Mouse (Mus musculus) heart, postnatal 0 days (tissue): Measurements from ENCODE around the gene Edem2. TPM values are rescaled to one million over a fixed set of nuclear protein-coding genes. Genes with fewer than 3 reads are reported as not detected.

Source experiments
- ATAC-seq: fragments of 200-750 bp; cut with Nextera tagmentation; 2 replicates; pipeline ENCODE4 v1.8.0; 2017; ENCODE audit warnings: low read depth, moderate number of reproducible peaks, moderate library complexity; ENCODE audit not compliant: insufficient read depth
- DNase-seq: peaks from one replicate; pipeline ENCODE4 v3.0.0-alpha.2; 2016; ENCODE audit warnings: low spot score
- H3K27ac ChIP-seq: fragments of 300-500 bp; sonication (generic); 2 replicates; pipeline ENCODE4 v1.5.1; 2014; ENCODE audit warnings: low read depth, mild to moderate bottlenecking
- H3K27me3 ChIP-seq: fragments of 300-500 bp; sonication (generic); 2 replicates; pipeline ENCODE4 v1.6.1; 2014; ENCODE audit warnings: low read length, mixed read lengths; ENCODE audit not compliant: control insufficient read depth, insufficient read depth
- H3K36me3 ChIP-seq: fragments of 300-500 bp; sonication (generic); replicated peaks from 2 replicates; pipeline ENCODE4 v1.6.1; 2014; ENCODE audit warnings: low read length, mixed read lengths; ENCODE audit not compliant: control insufficient read depth, insufficient read depth
- H3K4me1 ChIP-seq: fragments of 300-500 bp; sonication (generic); 2 replicates; pipeline ENCODE4 v1.6.1; 2014; ENCODE audit warnings: antibody characterized with exemption; ENCODE audit not compliant: control insufficient read depth, insufficient read depth
- H3K4me2 ChIP-seq: fragments of 300-500 bp; sonication (generic); 2 replicates; pipeline ENCODE4 v1.6.1; 2014; ENCODE audit warnings: low read depth, mild to moderate bottlenecking, low read length, moderate library complexity
- H3K4me3 ChIP-seq: fragments of 300-500 bp; sonication (generic); 2 replicates; pipeline ENCODE4 v1.5.1; 2014; ENCODE audit warnings: low read depth, low read length
- H3K9ac ChIP-seq: fragments of 300-500 bp; sonication (generic); replicated peaks from 2 replicates; pipeline ENCODE4 v1.6.1; 2014; ENCODE audit warnings: low read depth, low read length, mixed read lengths
- H3K9me3 ChIP-seq: fragments of 300-500 bp; sonication (generic); replicated peaks from 2 replicates; pipeline ENCODE4 v1.6.1; 2016; ENCODE audit warnings: low read length; ENCODE audit not compliant: control insufficient read depth
- CTCF ChIP-seq: IDR thresholded peaks from 2 replicates; pipeline ENCODE4 v1.5.1; 2016; ENCODE audit warnings: antibody characterized with exemption, control low read depth, low read depth
- EP300 ChIP-seq: IDR thresholded peaks from 2 replicates; pipeline ENCODE4 v1.6.1; 2016; ENCODE audit warnings: antibody characterized with exemption, low read depth
- WGBS: fragments of 180-500 bp; shearing (Covaris S2); extraction: QIAGEN DNeasy Blood & Tissue Kit; methylation state at CpG from one replicate; pipeline ENCODE4 v1.1.7; 2014; 5-methylcytosine and 5-hydroxymethylcytosine counted together
- polyA plus RNA-seq: library from polyadenylated mRNA; unstranded; fragments of >200 nt; fragmentation: Nextera tagmentation; extraction: Ambion mirVana; gene quantifications from 2 replicates; pipeline ENCODE4 v1.2.1, GENCODE M21; 2015
- total RNA-seq: library from RNA; depleted of rRNA; stranded (reverse); fragments of >200 nt; gene quantifications from 2 replicates; pipeline ENCODE4 v1.2.3, GENCODE M21; 2014; ENCODE audit warnings: low replicate concordance; rRNA removed

Edem2 gene
- total and polyA plus RNA-seq, 2 experiments from 2014 or later: 9.7 to 14.8 TPM

DNA sequence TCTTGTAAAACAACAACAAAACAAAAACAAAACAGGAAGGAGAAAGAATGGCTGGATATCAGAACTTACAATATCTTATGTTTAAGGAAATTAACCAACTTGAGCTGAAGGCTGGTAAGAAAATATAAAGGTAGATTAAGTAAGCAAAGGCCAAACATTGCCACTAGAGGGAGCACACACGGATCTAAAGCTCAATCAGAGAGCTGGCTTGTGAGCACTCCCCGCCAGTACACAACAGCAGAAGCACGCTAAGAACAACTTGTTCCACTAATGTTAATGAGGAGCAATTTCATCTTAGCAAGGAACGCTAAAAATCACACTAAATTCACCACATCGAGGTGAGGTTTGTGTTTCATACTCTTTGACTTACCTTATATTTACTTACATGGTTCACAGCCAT is 66.2 kb downstream of the Edem2 start:
- no peaks in the 10 kb centered on the region for H3K9me3 ChIP-seq
- H3K4me2 ChIP-seq: no peak overlapping the region
- no peaks in the 10 kb centered on the region for H3K27me3 ChIP-seq
- no peak overlapping the region for H3K9ac ChIP-seq
- no peak overlapping the region for H3K27ac ChIP-seq
- DNase-seq: peak; percentile 59
- ATAC-seq: no peak
- 18% methylated on average over 5 of the region's 5 CpGs for WGBS
- H3K4me1 ChIP-seq: no peaks in the 10 kb centered on the region
- peaks cover 77% of the 10 kb centered on the region for H3K36me3 ChIP-seq
- H3K4me3 ChIP-seq: no peak overlapping the region
- no peak for TF ChIP-seq EP300
- peak; percentile 58 for TF ChIP-seq CTCF

DNA sequence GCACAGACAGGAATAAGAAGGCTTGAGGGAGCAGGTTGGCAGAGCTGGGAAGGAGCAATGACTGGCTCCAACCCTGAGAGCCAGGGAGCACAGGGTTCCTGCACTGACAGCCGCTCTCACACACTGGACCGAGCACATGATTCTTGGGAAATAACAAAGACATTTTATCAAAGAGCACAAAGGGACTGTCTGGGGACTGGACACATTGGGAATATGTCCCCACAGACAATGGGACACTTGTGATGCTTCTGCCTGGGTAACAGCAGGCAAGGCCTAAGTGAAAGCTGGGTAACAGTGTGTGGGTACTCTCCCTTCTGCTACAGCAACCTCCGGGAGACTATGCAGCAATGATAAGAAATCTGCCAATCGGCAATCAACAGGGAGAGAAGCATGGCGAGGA is 66.9 kb downstream of the Edem2 start:
- Histone ChIP-seq H3K4me3 (no peak overlapping the region), H3K9me3 (no peaks in the 10 kb centered on the region), H3K27me3 (no peaks in the 10 kb centered on the region), H3K36me3 (peaks cover 77% of the 10 kb centered on the region), H3K9ac (no peak overlapping the region), H3K4me1 (no peaks in the 10 kb centered on the region), H3K4me2 (no peak overlapping the region), H3K27ac (no peak overlapping the region)
- ATAC-seq: no peak
- no peak for TF ChIP-seq CTCF
- no peak for TF ChIP-seq EP300
- 90% methylated on average over 5 of the region's 5 CpGs for WGBS
- DNase-seq: no peak

DNA sequence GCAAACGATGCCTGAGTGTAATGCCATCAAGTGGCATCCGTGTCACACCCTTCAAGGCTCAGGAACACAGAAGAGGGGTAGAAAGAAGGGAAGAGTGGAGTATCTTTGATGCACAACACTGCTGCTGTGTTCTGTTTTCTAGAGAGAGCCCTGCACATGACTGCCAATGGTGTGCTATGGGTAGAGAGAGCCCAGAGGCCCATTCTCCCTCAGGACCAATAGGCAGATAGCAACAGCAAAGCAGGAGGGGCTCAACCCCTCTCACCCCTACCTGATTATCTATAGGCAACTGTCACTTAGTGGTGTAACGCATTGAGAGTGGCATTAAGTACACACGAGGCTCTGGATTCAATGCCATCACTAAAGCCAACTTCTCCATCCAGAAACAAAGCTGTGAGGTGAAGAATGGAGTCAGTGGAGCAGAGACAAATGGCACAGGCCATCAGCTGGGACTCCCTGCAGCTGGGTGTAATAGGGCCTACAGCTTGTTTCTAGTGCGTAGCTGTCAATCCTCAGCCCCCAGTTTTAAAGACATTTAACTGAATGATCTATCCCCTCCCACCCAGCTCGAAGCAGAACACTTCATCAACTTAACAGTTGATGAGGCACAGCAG is 73.4 kb downstream of the Edem2 start:
- ATAC-seq (no peak), DNase-seq (no peak)
- Histone ChIP-seq H3K4me3 (no peak overlapping the region), H3K36me3 (peaks cover 77% of the 10 kb centered on the region), H3K9me3 (no peaks in the 10 kb centered on the region), H3K9ac (no peak overlapping the region), H3K27me3 (no peaks in the 10 kb centered on the region), H3K27ac (no peak overlapping the region), H3K4me2 (no peak overlapping the region), H3K4me1 (no peaks in the 10 kb centered on the region)
- 91% methylated on average over 6 of the region's 6 CpGs for WGBS
- TF ChIP-seq EP300 (no peak), CTCF (no peak)

DNA sequence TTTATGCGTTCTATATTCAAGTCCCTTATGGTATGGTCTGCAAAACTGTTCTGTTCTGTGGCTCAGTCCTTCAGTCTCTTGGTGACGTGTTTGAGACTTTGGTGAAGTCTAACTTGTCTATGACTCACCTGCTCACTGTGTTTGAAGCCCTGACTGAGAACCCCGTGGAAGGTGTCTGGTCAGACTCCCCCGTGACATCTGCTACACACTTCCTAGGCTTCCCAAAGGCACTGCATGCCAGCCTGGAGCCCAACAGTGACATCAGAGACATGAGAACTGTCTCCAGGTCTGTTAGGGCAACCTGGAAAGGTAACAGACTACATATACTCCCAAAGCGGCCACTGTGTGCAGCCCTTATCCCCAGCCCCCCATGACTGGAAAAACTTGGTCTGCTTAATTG is 76.7 kb downstream of the Edem2 start:
- WGBS: 88% methylated on average over 5 of the region's 5 CpGs
- H3K27me3 ChIP-seq: no peaks in the 10 kb centered on the region
- ATAC-seq: no peak
- H3K4me3 ChIP-seq: no peak overlapping the region
- H3K27ac ChIP-seq: no peak overlapping the region
- DNase-seq: no peak
- no peaks in the 10 kb centered on the region for H3K9me3 ChIP-seq
- H3K9ac ChIP-seq: no peak overlapping the region
- H3K36me3 ChIP-seq: peaks cover 91% of the 10 kb centered on the region
- H3K4me1 ChIP-seq: no peaks in the 10 kb centered on the region
- H3K4me2 ChIP-seq: no peak overlapping the region
- no peak for TF ChIP-seq EP300
- TF ChIP-seq CTCF: no peak

Other genes starting within 250 kb of the Edem2 start
- 40.5 and 47.9 TPM in 2 replicates for gene Acss2, start 211.5 kb downstream of the Edem2 start, total RNA-seq
- 20.1 and 22.2 TPM in 2 replicates for gene Acss2, start 211.5 kb downstream of the Edem2 start, polyA plus RNA-seq
- gene Ggt7, start 211.2 kb downstream of the Edem2 start, total RNA-seq: 2.9 and 4.7 TPM in 2 replicates
- gene Ggt7, start 211.2 kb downstream of the Edem2 start, polyA plus RNA-seq: 0.81 and 0.98 TPM in 2 replicates
- 32.5 and 52.3 TPM in 2 replicates for gene Gss, start 136.7 kb downstream of the Edem2 start, total RNA-seq
- 24.8 and 25.9 TPM in 2 replicates for gene Gss, start 136.7 kb downstream of the Edem2 start, polyA plus RNA-seq
- 17.2 and 48.4 TPM in 2 replicates for gene Myh7b, start 118.3 kb downstream of the Edem2 start, total RNA-seq
- gene Myh7b, start 118.3 kb downstream of the Edem2 start, polyA plus RNA-seq: 12.2 and 12.5 TPM in 2 replicates
- 83.8 and 84.8 TPM in 2 replicates for gene Trpc4ap, start 37.1 kb downstream of the Edem2 start, total RNA-seq
- gene Trpc4ap, start 37.1 kb downstream of the Edem2 start, polyA plus RNA-seq: 67.0 and 70.5 TPM in 2 replicates
- gene Gm17581, start 6.4 kb upstream of the Edem2 start, total RNA-seq: not detected in 2 replicates
- gene Gm17581, start 6.4 kb upstream of the Edem2 start, polyA plus RNA-seq: not detected in 2 replicates
- 3.4 and 9.3 TPM in 2 replicates for gene Procr, start 21.6 kb upstream of the Edem2 start, total RNA-seq
- gene Procr, start 21.6 kb upstream of the Edem2 start, polyA plus RNA-seq: 4.0 and 4.7 TPM in 2 replicates
- 0.04 and 0.38 TPM in 2 replicates for gene Mmp24, start 45.9 kb upstream of the Edem2 start, total RNA-seq
- gene Mmp24, start 45.9 kb upstream of the Edem2 start, polyA plus RNA-seq: 0.03 and 0.04 TPM in 2 replicates
- 14.1 and 14.7 TPM in 2 replicates for gene BC029722, start 90.0 kb upstream of the Edem2 start, total RNA-seq
- gene BC029722, start 90.0 kb upstream of the Edem2 start, polyA plus RNA-seq: 20.9 and 21.4 TPM in 2 replicates
- gene Eif6, start 97.5 kb upstream of the Edem2 start, total RNA-seq: 96.9 and 101 TPM in 2 replicates
- gene Eif6, start 97.5 kb upstream of the Edem2 start, polyA plus RNA-seq: 96.6 and 102 TPM in 2 replicates
- gene Fam83c, start 105.4 kb upstream of the Edem2 start, total RNA-seq: not detected in 2 replicates
- 0.04 TPM in 2 replicates for gene Fam83c, start 105.4 kb upstream of the Edem2 start, polyA plus RNA-seq
- gene Uqcc1, start 200.8 kb upstream of the Edem2 start, total RNA-seq: 85.7 and 167 TPM in 2 replicates
- 149 and 167 TPM in 2 replicates for gene Uqcc1, start 200.8 kb upstream of the Edem2 start, polyA plus RNA-seq
- not detected in 2 replicates for gene Gm15557, start 211.3 kb upstream of the Edem2 start, total RNA-seq
- not detected in 2 replicates for gene Gm15557, start 211.3 kb upstream of the Edem2 start, polyA plus RNA-seq
- 0.84 TPM in 1 of 2 replicates, not detected in the other for gene Gdf5, start 215.9 kb upstream of the Edem2 start, total RNA-seq
- 0.10 and 0.22 TPM in 2 replicates for gene Gdf5, start 215.9 kb upstream of the Edem2 start, polyA plus RNA-seq
- 3.7 and 9.8 TPM in 2 replicates for gene Cep250, start 227.0 kb upstream of the Edem2 start, total RNA-seq
- 3.6 and 4.0 TPM in 2 replicates for gene Cep250, start 227.0 kb upstream of the Edem2 start, polyA plus RNA-seq